Mouse (Mus musculus) liver, adult 2 months (tissue): ENCODE results near the gene Arl15. TPM values are rescaled to one million over a fixed set of nuclear protein-coding genes. Genes with fewer than 3 reads are reported as not detected.
A peak's percentile ranks its signal among the peaks of the same experiment; 100 is the strongest.

ENCODE experiments used
- DNase-seq: peaks from one replicate; pipeline ENCODE4 v3.0.0-alpha.2; 2011; ENCODE audit warnings: low read depth, low spot score; ENCODE audit errors: extremely low read depth
- H3K27ac ChIP-seq: fragments of 200-500 bp; replicated peaks from 2 replicates; pipeline ENCODE4 v1.5.1; 2012; ENCODE audit warnings: low read depth, mild to moderate bottlenecking, control low read depth, inconsistent platforms, low read length; ENCODE audit not compliant: insufficient read depth
- H3K27me3 ChIP-seq: fragments of 200-500 bp; 2 replicates; pipeline ENCODE4 v1.6.1; 2012; ENCODE audit warnings: mild to moderate bottlenecking, moderate library complexity, low read length, inconsistent platforms; ENCODE audit not compliant: control insufficient read depth, insufficient read depth
- H3K36me3 ChIP-seq: fragments of 200-500 bp; 2 replicates; pipeline ENCODE4 v1.6.1; 2012; ENCODE audit warnings: low read length, inconsistent platforms; ENCODE audit not compliant: control insufficient read depth, insufficient read depth
- H3K4me1 ChIP-seq: fragments of 200-500 bp; 2 replicates; pipeline ENCODE4 v1.6.1; 2011; ENCODE audit warnings: low read length; ENCODE audit not compliant: control insufficient read depth, insufficient read depth
- H3K4me3 ChIP-seq: fragments of 200-500 bp; 2 replicates; pipeline ENCODE4 v1.5.1; 2011; ENCODE audit warnings: low read depth, mild to moderate bottlenecking, control low read depth, low read length, moderate library complexity; ENCODE audit not compliant: insufficient read depth
- H3K79me2 ChIP-seq: fragments of 200-500 bp; 2 replicates; pipeline ENCODE4 v1.6.1; 2012; ENCODE audit warnings: inconsistent platforms, mild to moderate bottlenecking, low read length, moderate library complexity; ENCODE audit not compliant: control insufficient read depth, insufficient read depth
- H3K9ac ChIP-seq: fragments of 200-500 bp; 2 replicates; pipeline ENCODE4 v1.6.1; 2012; ENCODE audit warnings: low read depth, mild to moderate bottlenecking, control low read depth, inconsistent platforms, low read length
- CTCF ChIP-seq: fragments of 200-500 bp; IDR thresholded peaks from 2 replicates; pipeline ENCODE4 v1.5.1; 2011; ENCODE audit warnings: low read depth, low read length, control low read depth
- POLR2A ChIP-seq: fragments of 200-500 bp; IDR thresholded peaks from 2 replicates; pipeline ENCODE4 v1.6.1; 2011; ENCODE audit warnings: low read length, control low read depth; ENCODE audit not compliant: insufficient read depth; ENCODE audit errors: extremely low read depth
- WGBS: fragments of 180-500 bp; shearing (Covaris S2); methylation state at CpG from one replicate; pipeline ENCODE4 v1.1.7; 2018; 5-methylcytosine and 5-hydroxymethylcytosine counted together
- polyA plus RNA-seq: library from polyadenylated mRNA; depleted of rRNA; stranded (reverse); fragments of >200 nt; gene quantifications from 2 replicates; pipeline ENCODE4 v1.2.3, GENCODE M21; 2012
- total RNA-seq: library from RNA; depleted of rRNA; stranded (reverse); fragments of >200 nt; gene quantifications from 2 replicates; pipeline ENCODE4 v1.2.3, GENCODE M21; 2014

Arl15 gene
- total and polyA plus RNA-seq, 2 experiments: 1.9 to 6.5 TPM

DNA sequence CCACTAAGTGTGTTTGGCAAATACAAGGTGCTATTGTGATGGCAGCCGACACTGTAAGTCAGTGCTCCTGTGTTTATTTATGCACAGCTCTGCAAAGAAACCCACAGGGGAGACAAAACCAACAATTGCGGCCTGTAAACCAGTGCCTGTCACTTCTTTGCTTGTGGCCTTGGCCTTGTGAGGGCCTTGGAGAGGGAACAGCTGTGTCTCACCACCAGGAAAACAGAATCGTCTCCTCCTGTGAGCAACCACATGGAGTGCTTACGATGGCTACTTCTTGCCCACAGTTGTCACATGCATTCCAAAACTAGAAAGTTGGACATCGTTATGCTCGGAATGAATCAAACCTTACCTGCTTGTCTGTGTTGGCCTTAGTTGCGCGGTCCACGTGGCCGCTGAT, 52.1 kb downstream of the Arl15 start:
- DNase-seq: no peak
- no peak for TF ChIP-seq POLR2A
- TF ChIP-seq CTCF: no peak
- H3K4me1 ChIP-seq: no peaks in the 10 kb centered on the region
- H3K79me2 ChIP-seq: 0 out of 2 replicates have a peak, but pooled peaks cover 3% of the 10 kb centered on the region
- no peaks in the 10 kb centered on the region for H3K27me3 ChIP-seq
- 81% methylated on average over 10 of the region's 10 CpGs for WGBS
- peaks cover 2% of the 10 kb centered on the region; the same call in 1 of the 2 replicates for H3K36me3 ChIP-seq
- no peak overlapping the region for H3K4me3 ChIP-seq
- no peak overlapping the region for H3K9ac ChIP-seq
- no peak overlapping the region for H3K27ac ChIP-seq

DNA sequence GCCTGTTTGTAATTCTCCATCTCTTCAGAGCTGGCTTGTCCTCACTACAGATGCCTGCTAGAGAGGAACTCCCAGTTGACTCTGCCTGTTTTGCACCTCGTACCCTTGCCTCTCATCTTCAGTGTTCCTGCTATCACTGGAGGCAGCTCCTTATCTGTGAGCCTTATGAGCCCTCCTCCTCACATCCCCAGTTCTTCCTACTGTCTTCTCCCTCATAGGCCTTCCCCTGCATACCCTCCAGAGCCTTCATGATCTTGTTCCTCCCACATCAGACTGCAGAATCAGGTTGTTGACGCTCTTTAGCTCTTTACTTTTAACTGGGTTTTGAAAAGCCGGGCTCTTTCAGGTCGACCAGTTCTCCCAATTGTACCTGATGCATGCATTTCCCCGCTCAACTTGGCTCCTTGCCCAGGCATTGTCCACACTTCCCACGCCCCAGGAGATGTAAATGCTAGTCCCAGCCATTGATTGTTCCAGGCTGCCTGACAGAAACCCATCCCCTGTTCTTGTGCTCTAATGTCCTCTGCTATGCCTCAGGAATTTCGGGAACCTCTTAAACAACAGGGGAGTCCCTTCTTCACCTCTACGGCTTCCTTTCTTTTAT, 56.2 kb downstream of the Arl15 start:
- no peak overlapping the region for H3K27ac ChIP-seq
- WGBS: 75% methylated on average over 8 of the region's 8 CpGs
- DNase-seq: no peak

DNA sequence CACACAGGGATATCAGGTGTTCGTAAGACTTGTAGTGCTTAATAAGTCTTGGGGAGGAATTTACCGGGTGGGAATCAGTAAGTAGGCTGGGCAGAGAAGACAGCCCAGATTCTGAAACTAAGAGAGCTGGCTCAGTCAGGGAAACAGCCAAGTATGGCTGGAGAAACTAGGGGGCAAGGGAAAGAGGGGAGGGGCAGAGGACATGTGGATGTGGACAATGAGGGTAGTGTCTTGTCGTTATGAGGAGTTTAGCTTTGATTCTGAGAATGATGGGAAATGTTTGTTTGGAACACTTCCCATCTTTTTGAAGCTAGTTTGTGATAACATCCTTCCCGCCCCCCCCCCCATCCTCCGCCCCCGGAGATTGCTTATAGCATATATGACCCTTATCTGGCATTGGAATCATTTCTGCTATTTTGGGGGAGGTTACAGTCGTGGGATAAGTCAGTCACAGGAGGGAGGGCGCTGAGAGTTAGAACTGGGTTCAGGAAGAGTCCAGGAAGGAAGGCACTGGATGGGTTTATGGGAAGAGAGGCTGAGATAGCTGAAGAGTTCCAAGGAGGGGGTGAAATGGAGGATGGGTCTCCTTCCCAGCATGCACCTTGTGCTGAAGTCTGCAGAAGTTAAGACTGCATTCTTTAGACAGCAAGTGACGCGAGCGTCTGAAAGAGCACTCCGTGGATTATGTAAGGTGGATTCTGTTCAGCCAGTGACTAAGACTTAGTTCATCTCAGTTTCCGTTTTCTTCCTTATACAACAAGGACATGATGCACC, 57.5 kb downstream of the Arl15 start:
- TF ChIP-seq CTCF: no peak
- no peak for TF ChIP-seq POLR2A
- Histone ChIP-seq H3K4me1 (peaks cover 3% of the 10 kb centered on the region), H3K9ac (no peak overlapping the region), H3K27ac (peak overlapping the region; percentile 59), H3K36me3 (peaks cover 2% of the 10 kb centered on the region; the same call in 1 of the 2 replicates), H3K79me2 (peaks cover 8% of the 10 kb centered on the region; the same call in 1 of the 2 replicates), H3K4me3 (no peak overlapping the region), H3K27me3 (no peaks in the 10 kb centered on the region)
- 80% methylated on average over 13 of the region's 13 CpGs for WGBS
- DNase-seq: no peak

More for the DNA sequence above, 56.2 kb downstream of the Arl15 start:
- H3K79me2 ChIP-seq: peaks cover 7% of the 10 kb centered on the region; the same call in 1 of the 2 replicates
- H3K4me1 ChIP-seq: peaks cover under 1% of the 10 kb centered on the region; the same call in 1 of the 2 replicates
- H3K4me3 ChIP-seq: no peak overlapping the region
- TF ChIP-seq POLR2A (no peak), CTCF (no peak)
- peaks cover 2% of the 10 kb centered on the region; the same call in 1 of the 2 replicates for H3K36me3 ChIP-seq
- no peak overlapping the region for H3K9ac ChIP-seq
- H3K27me3 ChIP-seq: no peaks in the 10 kb centered on the region

DNA sequence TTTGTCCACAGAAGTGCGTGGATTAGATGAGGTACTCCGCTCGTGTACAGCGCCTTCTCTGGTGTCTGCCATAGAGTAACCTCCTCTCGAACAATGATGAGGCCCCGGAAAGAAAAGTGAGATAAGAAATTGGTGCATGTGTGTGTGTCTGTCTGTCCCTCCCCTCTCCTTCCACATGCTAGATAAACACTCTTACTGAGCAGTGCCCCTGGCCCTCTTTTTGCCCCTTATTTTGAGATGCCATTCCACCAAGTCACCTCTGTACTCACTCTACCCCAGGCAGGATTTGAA, 58.0 kb downstream of the Arl15 start:
- Histone ChIP-seq H3K79me2 (peaks cover 10% of the 10 kb centered on the region; the same call in 1 of the 2 replicates), H3K27ac (peak overlapping the region; percentile 59), H3K27me3 (no peaks in the 10 kb centered on the region), H3K36me3 (peaks cover 2% of the 10 kb centered on the region; the same call in 1 of the 2 replicates), H3K9ac (no peak overlapping the region), H3K4me3 (no peak overlapping the region), H3K4me1 (peaks cover 3% of the 10 kb centered on the region)
- TF ChIP-seq POLR2A: no peak
- no peak for TF ChIP-seq CTCF
- no peak for DNase-seq
- 84% methylated on average over 6 of the region's 6 CpGs for WGBS

DNA sequence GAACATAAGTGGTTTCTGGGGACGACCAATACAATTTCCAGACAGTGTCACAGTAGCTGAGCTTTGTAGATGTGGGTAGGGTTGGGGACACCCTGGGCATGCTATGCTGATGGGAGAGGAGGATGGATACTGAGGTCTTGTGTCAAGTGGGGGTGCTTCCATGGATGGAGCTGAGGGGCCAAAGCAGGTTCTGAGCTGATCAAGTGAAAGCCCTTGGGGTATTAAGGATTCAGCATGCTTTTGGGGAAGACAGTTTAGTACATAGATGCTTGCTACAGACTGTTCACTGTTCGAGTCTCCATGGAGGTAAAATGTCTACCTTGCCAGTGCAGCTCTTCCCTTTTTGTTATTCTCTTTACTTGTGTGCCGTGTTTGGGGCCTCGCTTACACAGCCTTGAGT, 59.8 kb downstream of the Arl15 start:
- no peak overlapping the region for H3K27ac ChIP-seq

More for the DNA sequence above, 59.8 kb downstream of the Arl15 start:
- no peak overlapping the region for H3K9ac ChIP-seq
- no peak for TF ChIP-seq CTCF
- no peak for TF ChIP-seq POLR2A
- H3K4me1 ChIP-seq: peaks cover 3% of the 10 kb centered on the region
- DNase-seq: no peak
- peaks cover under 1% of the 10 kb centered on the region; the same call in 1 of the 2 replicates for H3K36me3 ChIP-seq
- no peaks in the 10 kb centered on the region for H3K27me3 ChIP-seq
- 84% methylated on average over 4 of the region's 4 CpGs for WGBS
- peaks cover 11% of the 10 kb centered on the region; the same call in 1 of the 2 replicates for H3K79me2 ChIP-seq
- H3K4me3 ChIP-seq: no peak overlapping the region
